Mouse (Mus musculus) gastrocnemius, adult 2 months (tissue): ENCODE data around the gene Phactr1. TPM values are rescaled to one million over a fixed set of nuclear protein-coding genes. Genes with fewer than 3 reads are reported as not detected.
A peak's percentile ranks its signal among the peaks of the same experiment; 100 is the strongest.

Source experiments
- DNase-seq: peaks from one replicate; pipeline ENCODE4 v3.0.0; 2022
- H3K27ac ChIP-seq: fragments of 200-600 bp; 2 replicates; pipeline ENCODE4 v1.8.1; 2022; ENCODE audit warnings: mild to moderate bottlenecking
- H3K4me3 ChIP-seq: fragments of 200-600 bp; 2 replicates; pipeline ENCODE4 v1.8.1; 2022; ENCODE audit warnings: mild to moderate bottlenecking, moderate library complexity
- CTCF ChIP-seq: fragments of 200-600 bp; IDR thresholded peaks from 2 replicates; pipeline ENCODE4 v1.8.1; 2022; ENCODE audit warnings: antibody characterized with exemption, mild to moderate bottlenecking, moderate library complexity
- intact Hi-C: fragments of 180-260 bp; cut with DNase I; formaldehyde crosslinking; loops from one replicate; pipeline ENCODE4 v1.15.1; 2025
- total RNA-seq, 2 experiments: library from RNA; stranded (reverse); gene quantifications; 2 replicates each; pipeline ENCODE4 v1.2.3; 2021

Gene Phactr1
- total RNA-seq, 2 experiments from 2014 or later, result 1.5 to 2.1 TPM

- Histone ChIP-seq H3K27ac (no peak overlapping the region), H3K4me3 (no peak overlapping the region)
- no peak for DNase-seq
- TF ChIP-seq CTCF, result no peak
- intact Hi-C loops, result no loop called here
Measured at GRCm38 (mm10) chr13:42852086-42852485, 171.7 kb downstream of the Phactr1 start.

- H3K4me3 ChIP-seq, result no peak overlapping the region
- no peak for DNase-seq
- TF ChIP-seq CTCF, result no peak
- H3K27ac ChIP-seq, result no peak overlapping the region
- intact Hi-C loops, result no loop called here
Measured at GRCm38 (mm10) chr13:42853900-42854595, 173.6 kb downstream of the Phactr1 start.

- peak; percentile 62 for DNase-seq
- Histone ChIP-seq H3K27ac (peak overlapping the region; percentile 83), H3K4me3 (peak overlapping the region; percentile 80)
- no peak for TF ChIP-seq CTCF
- intact Hi-C loops, result no loop called here
Measured at GRCm38 (mm10) chr13:42866162-42866941, 185.9 kb downstream of the Phactr1 start.

GRCm38 (mm10) chr13:42867026-42867425 is 186.6 kb downstream of the Phactr1 start:
- intact Hi-C loops, result no loop called here
- TF ChIP-seq CTCF, result no peak
- Histone ChIP-seq H3K4me3 (peak overlapping the region; percentile 80), H3K27ac (peak overlapping the region; percentile 83)
- DNase-seq, result peak; percentile 24

GRCm38 (mm10) chr13:42872125-42872524 is 191.7 kb downstream of the Phactr1 start:
- no peak for DNase-seq
- intact Hi-C loops, result no loop called here
- Histone ChIP-seq H3K4me3 (no peak overlapping the region), H3K27ac (no peak overlapping the region)
- no peak for TF ChIP-seq CTCF

GRCm38 (mm10) chr13:42878346-42878745 is 197.9 kb downstream of the Phactr1 start:
- intact Hi-C loops, result no loop called here
- no peak overlapping the region for H3K4me3 ChIP-seq
- no peak for DNase-seq
- H3K27ac ChIP-seq, result no peak overlapping the region
- no peak for TF ChIP-seq CTCF

- no peak for DNase-seq
- intact Hi-C loops, result no loop called here
- H3K27ac ChIP-seq, result peak overlapping the region; percentile 35; the same call in 1 of the 2 replicates
- peak overlapping the region; percentile 41 for H3K4me3 ChIP-seq
- peak; percentile 42 for TF ChIP-seq CTCF
Measured at GRCm38 (mm10) chr13:42884033-42884724, 203.8 kb downstream of the Phactr1 start.

- intact Hi-C loops, result no loop called here
- DNase-seq, result no peak
- Histone ChIP-seq H3K27ac (peak overlapping the region; percentile 35), H3K4me3 (no peak overlapping the region)
- TF ChIP-seq CTCF, result no peak
Measured at GRCm38 (mm10) chr13:42884725-42885115, 204.3 kb downstream of the Phactr1 start.

- no peak overlapping the region for H3K4me3 ChIP-seq
- intact Hi-C loops, result no loop called here
- no peak for TF ChIP-seq CTCF
- no peak overlapping the region for H3K27ac ChIP-seq
- no peak for DNase-seq
Measured at GRCm38 (mm10) chr13:42887701-42888100, 207.3 kb downstream of the Phactr1 start.

- DNase-seq, result no peak
- no peak overlapping the region for H3K4me3 ChIP-seq
- no peak for TF ChIP-seq CTCF
- intact Hi-C loops, result no loop called here
- no peak overlapping the region for H3K27ac ChIP-seq
Measured at GRCm38 (mm10) chr13:42889516-42890474, 209.4 kb downstream of the Phactr1 start.

GRCm38 (mm10) chr13:42890651-42891050 is 210.2 kb downstream of the Phactr1 start:
- DNase-seq, result no peak
- H3K27ac ChIP-seq, result no peak overlapping the region
- no peak for TF ChIP-seq CTCF
- H3K4me3 ChIP-seq, result no peak overlapping the region
- intact Hi-C loops, result no loop called here

GRCm38 (mm10) chr13:42894016-42894415 is 213.6 kb downstream of the Phactr1 start:
- intact Hi-C loops, result no loop called here

More at GRCm38 (mm10) chr13:42894016-42894415, 213.6 kb downstream of the Phactr1 start:
- H3K4me3 ChIP-seq, result no peak overlapping the region
- DNase-seq, result no peak
- H3K27ac ChIP-seq, result no peak overlapping the region
- no peak for TF ChIP-seq CTCF
